Comparison of ENCODE assay signal across 28 mouse cellular contexts in genomic region chr4:150172107-150172506, GRCm38 (mm10). TPM values are rescaled to one million over a fixed set of nuclear protein-coding genes. Genes with fewer than 3 reads are reported as not detected.
"Had no signal": no experiment of that assay in that cellular context is flagged by ENCODE, and none has a peak within 500 bp of the region (broad histone marks: within the 10 kb centered on the region; RNA-seq: fewer than 3 reads in every experiment).

No protein-coding gene starts in this region.

- H3K4me3 ChIP-seq: limb, embryonic 10.5 days; limb, embryonic 13.5 days; midbrain, embryonic 12.5 days; midbrain, embryonic 15.5 days; neural tube, embryonic 12.5 days; neural tube, embryonic 15.5 days had no signal

- H3K36me3 ChIP-seq: limb, embryonic 10.5 days; limb, embryonic 13.5 days; midbrain, embryonic 12.5 days; midbrain, embryonic 15.5 days; neural tube, embryonic 12.5 days; neural tube, embryonic 15.5 days had no signal

- ATAC-seq: intestine, postnatal 0 days; lung, postnatal 0 days; midbrain, embryonic 15.5 days had no signal

- H3K4me1 ChIP-seq: midbrain, embryonic 12.5 days; midbrain, embryonic 15.5 days; neural tube, embryonic 12.5 days; neural tube, embryonic 15.5 days had no signal

- H3K27me3 ChIP-seq: limb, embryonic 13.5 days; midbrain, embryonic 12.5 days; midbrain, embryonic 15.5 days; neural tube, embryonic 12.5 days; neural tube, embryonic 15.5 days had no signal

- DNase-seq: kidney, adult 8-10 months; kidney, postnatal 14 days; kidney, postnatal 4 days; lung, embryonic 14.5 days; right cerebral cortex, adult 18-20 months; right cerebral cortex, postnatal 14 days; right cerebral cortex, postnatal 4 days; thymus, adult 2 months; thymus, postnatal 14 days; thymus, postnatal 4 days had no signal

- H3K4me2 ChIP-seq: limb, embryonic 13.5 days; lung, embryonic 14.5 days; midbrain, embryonic 12.5 days; midbrain, embryonic 15.5 days; neural tube, embryonic 12.5 days; neural tube, embryonic 15.5 days had no signal

- H3K27ac ChIP-seq: limb, embryonic 10.5 days; limb, embryonic 13.5 days; macrophage; midbrain, embryonic 12.5 days; midbrain, embryonic 15.5 days; neural tube, embryonic 12.5 days; neural tube, embryonic 15.5 days; stomach, postnatal 0 days had no signal

- H3K9ac ChIP-seq: limb, embryonic 13.5 days; lung, embryonic 14.5 days; midbrain, embryonic 12.5 days; midbrain, embryonic 15.5 days; neural tube, embryonic 12.5 days; neural tube, embryonic 15.5 days had no signal

- H3K9me3 ChIP-seq: limb, embryonic 10.5 days; limb, embryonic 13.5 days; midbrain, embryonic 12.5 days; midbrain, embryonic 15.5 days; neural tube, embryonic 12.5 days; neural tube, embryonic 15.5 days had no signal

RNA-seq across cellular contexts. Expression of gene Slc2a7, which starts 23.3 kb away (rescaled TPM):
- total RNA-seq: layer of hippocampus, adult 18-20 months; layer of hippocampus, postnatal 14 days; left cerebral cortex, adult 8-10 months; liver, adult 2 months; megakaryocyte, adult 5-6 weeks had no signal
- polyA plus RNA-seq: kidney, embryonic 16.5 days; limb, embryonic 10.5 days; limb, embryonic 13.5 days; liver, adult 2 months; lung, embryonic 14.5 days; lung, postnatal 0 days; macrophage; midbrain, embryonic 12.5 days; midbrain, embryonic 15.5 days; neural tube, embryonic 12.5 days; neural tube, embryonic 15.5 days; stomach, embryonic 14.5 days; stomach, postnatal 0 days had no signal

RNA-seq across cellular contexts. Expression of gene Car6, which starts 29.0 kb away (rescaled TPM):
- total RNA-seq: layer of hippocampus, adult 18-20 months; layer of hippocampus, postnatal 14 days; left cerebral cortex, adult 8-10 months; left cerebral cortex, postnatal 14 days; liver, adult 2 months had no signal
- polyA plus RNA-seq: intestine, postnatal 0 days; limb, embryonic 10.5 days; liver, adult 2 months; lung, embryonic 14.5 days; midbrain, embryonic 12.5 days; midbrain, embryonic 15.5 days; neural tube, embryonic 12.5 days; neural tube, embryonic 15.5 days; stomach, embryonic 14.5 days; stomach, postnatal 0 days had no signal
